Mouse (Mus musculus) myocyte (in vitro differentiated cells): ENCODE results near the gene Mfap2. TPM values are rescaled to one million over a fixed set of nuclear protein-coding genes. Genes with fewer than 3 reads are reported as not detected.
A peak's percentile ranks its signal among the peaks of the same experiment; 100 is the strongest.

Source experiments
- H3K27me3 ChIP-seq: one replicate; pipeline ENCODE4 v1.6.1; 2011; ENCODE audit not compliant: control insufficient read depth, insufficient read depth, insufficient read length
- H3K36me3 ChIP-seq: one replicate; pipeline ENCODE4 v1.6.1; 2011; ENCODE audit not compliant: control insufficient read depth, insufficient read depth
- H3K4me2 ChIP-seq: one replicate; pipeline ENCODE4 v1.6.1; 2011; ENCODE audit warnings: low read depth, control low read depth
- H3K4me3 ChIP-seq: one replicate; pipeline ENCODE4 v1.5.1; 2011; ENCODE audit warnings: mild to moderate bottlenecking, control low read depth, moderate library complexity
- H3K79me2 ChIP-seq: one replicate; pipeline ENCODE4 v1.6.1; 2011; ENCODE audit not compliant: control insufficient read depth, insufficient read depth
- H3ac ChIP-seq: one replicate; pipeline ENCODE4 v1.6.1; 2011; ENCODE audit not compliant: control insufficient read depth, insufficient read length
- CEBPB ChIP-seq: IDR thresholded peaks from 2 replicates; pipeline ENCODE4 v1.6.1; 2011; ENCODE audit warnings: mild to moderate bottlenecking, moderate library complexity; ENCODE audit not compliant: poor library complexity, insufficient read depth, severe bottlenecking
- E2F4 ChIP-seq: IDR thresholded peaks from one replicate; pipeline ENCODE4 v1.6.1; 2011; ENCODE audit warnings: mild to moderate bottlenecking, control low read depth, moderate library complexity; ENCODE audit not compliant: insufficient read depth
- MAX ChIP-seq: IDR thresholded peaks from one replicate; pipeline ENCODE4 v1.6.1; 2011; ENCODE audit warnings: low read depth, mild to moderate bottlenecking, control low read depth
- MYOD1 ChIP-seq, 3 experiments: IDR thresholded peaks; one replicate each; pipeline ENCODE4 v1.6.1; 2011; ENCODE audit warnings: control low read depth in 2 of 3, low read depth in 2 of 3, mild to moderate bottlenecking in 2 of 3, moderate library complexity in 1 of 3; ENCODE audit not compliant: insufficient read length in 2 of 3, control insufficient read depth in 1 of 3
- MYOG ChIP-seq, 3 experiments: IDR thresholded peaks; one replicate each; pipeline ENCODE4 v1.6.1; 2011; ENCODE audit warnings: control low read depth in 2 of 3, low read depth in 2 of 3, mild to moderate bottlenecking in 2 of 3; ENCODE audit not compliant: insufficient read length in 2 of 3, control insufficient read depth in 1 of 3, insufficient read depth in 1 of 3
- POLR2A ChIP-seq: IDR thresholded peaks from one replicate; pipeline ENCODE4 v1.6.1; 2011; ENCODE audit warnings: low read depth, mild to moderate bottlenecking, control low read depth, moderate library complexity; ENCODE audit not compliant: insufficient read length
- POLR2AphosphoS2 ChIP-seq: IDR thresholded peaks from one replicate; pipeline ENCODE4 v1.6.1; 2011; ENCODE audit warnings: low read depth, control low read depth; ENCODE audit not compliant: insufficient read length
- REST ChIP-seq: IDR thresholded peaks from one replicate; pipeline ENCODE4 v1.6.1; 2011; ENCODE audit warnings: mild to moderate bottlenecking, control low read depth, moderate library complexity; ENCODE audit not compliant: insufficient read depth, insufficient read length
- SRF ChIP-seq: IDR thresholded peaks from one replicate; pipeline ENCODE4 v1.6.1; 2011; ENCODE audit warnings: low read depth; ENCODE audit not compliant: control insufficient read depth, insufficient read length
- TCF12 ChIP-seq: IDR thresholded peaks from one replicate; pipeline ENCODE4 v1.6.1; 2011; ENCODE audit warnings: mild to moderate bottlenecking, control low read depth; ENCODE audit not compliant: poor library complexity, insufficient read depth, severe bottlenecking
- TCF3 ChIP-seq: IDR thresholded peaks from one replicate; pipeline ENCODE4 v1.6.1; 2011; ENCODE audit warnings: low read depth, control low read depth; ENCODE audit not compliant: insufficient read length
- USF1 ChIP-seq: IDR thresholded peaks from one replicate; pipeline ENCODE4 v1.6.1; 2011; ENCODE audit warnings: low read depth, mild to moderate bottlenecking, control low read depth, moderate library complexity
- polyA plus RNA-seq: library from polyadenylated mRNA; unstranded; fragments of >200 nt; fragmentation: generic; extraction: Trizol; gene quantifications from one replicate; pipeline ENCODE4 v1.2.1, GENCODE M21; 2012; ENCODE audit warnings: missing spikeins

The Mfap2 gene
- polyA plus RNA-seq, 1 experiment = 0.53 TPM

DNA sequence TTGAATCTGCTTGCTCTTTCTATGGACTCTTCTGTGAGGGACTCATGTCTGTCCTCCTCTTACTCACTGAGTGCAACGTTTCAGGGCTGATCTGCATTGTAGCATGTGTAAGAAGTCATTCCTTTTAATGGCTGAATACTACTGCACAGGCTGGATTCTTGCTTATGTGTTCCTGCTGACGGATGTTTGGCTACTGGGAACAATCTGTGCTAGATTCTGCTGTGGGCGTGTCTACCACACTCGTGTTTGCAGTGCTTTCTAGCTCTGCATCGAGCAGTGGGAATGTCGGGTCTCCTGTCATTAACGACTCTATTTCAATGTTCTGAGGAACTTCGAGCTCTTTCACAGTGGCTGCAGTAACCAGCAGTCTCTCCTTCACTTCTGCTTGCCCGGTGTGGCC lies 13.8 kb downstream of the Mfap2 start:
- Histone ChIP-seq H3K36me3 (no peaks in the 10 kb centered on the region), H3K79me2 (no peaks in the 10 kb centered on the region), H3K4me2 (no peak overlapping the region), H3ac (no peak overlapping the region), H3K27me3 (no peaks in the 10 kb centered on the region), H3K4me3 (no peak overlapping the region)
- TF ChIP-seq TCF12 (no peak), TCF3 (no peak), CEBPB (no peak), USF1 (no peak), REST (no peak), MAX (no peak), E2F4 (no peak)

DNA sequence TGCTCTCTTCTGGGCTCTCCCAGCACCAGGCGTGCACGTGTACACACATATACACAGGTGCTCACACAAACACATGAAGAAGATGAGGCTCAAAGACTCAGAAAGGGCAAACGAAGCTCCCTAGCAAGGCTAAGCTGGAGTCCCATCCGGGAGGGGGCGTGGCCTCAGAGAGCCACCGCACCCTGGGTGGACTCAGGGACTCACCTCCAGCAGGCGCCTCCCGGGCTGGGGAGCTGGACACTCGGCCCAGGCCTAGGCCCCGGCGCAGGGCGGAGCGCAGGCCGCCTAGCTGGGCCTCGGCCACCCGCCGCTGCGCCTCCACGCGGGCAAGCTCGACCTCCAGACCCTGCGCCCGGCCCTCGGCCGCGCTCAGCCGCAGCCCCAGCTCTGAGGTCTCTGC lies 14.8 kb downstream of the Mfap2 start:
- H3K27me3 ChIP-seq = no peaks in the 10 kb centered on the region

DNA sequence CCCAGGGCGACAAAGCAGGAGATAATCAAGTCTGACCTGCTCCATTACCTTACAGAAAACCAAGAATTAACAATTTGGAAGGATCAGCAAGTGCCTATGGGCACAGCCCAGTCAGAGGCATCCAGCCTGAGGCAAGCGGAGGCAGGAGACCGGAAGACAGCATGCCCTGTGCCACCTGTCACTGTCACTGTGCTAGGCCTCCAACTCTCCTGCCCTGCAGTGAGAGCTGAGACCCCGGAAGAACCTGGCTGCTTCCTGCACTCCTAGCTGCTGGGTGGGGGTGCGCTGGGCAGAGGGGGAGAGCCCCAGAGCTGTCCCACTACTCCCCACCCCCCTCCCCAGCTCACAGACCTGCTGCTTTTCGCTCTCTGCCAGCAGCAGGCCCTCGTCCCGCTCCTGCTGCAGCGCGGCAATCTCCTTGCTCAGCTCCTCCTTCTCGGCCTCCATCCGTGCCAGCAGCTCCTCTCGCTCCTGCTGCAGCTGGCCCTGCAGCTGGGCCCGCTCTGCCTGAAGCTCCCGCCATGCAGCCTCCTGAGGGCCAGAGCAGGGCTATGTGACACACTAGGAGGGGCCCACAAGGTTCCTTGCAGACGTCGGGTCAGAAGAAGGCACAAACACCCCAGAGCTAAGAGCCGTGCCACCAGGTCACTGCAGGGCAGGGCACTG lies 20.5 kb downstream of the Mfap2 start:
- no peaks in the 10 kb centered on the region for H3K27me3 ChIP-seq
- no peak overlapping the region for H3ac ChIP-seq
- no peak overlapping the region for H3K4me2 ChIP-seq
- TF ChIP-seq CEBPB = no peak
- no peak for TF ChIP-seq MAX
- TF ChIP-seq MYOD1 (IDR thresholded peaks at IDR 0.05; ENCODE audit: control insufficient read depth in 1 of 3, insufficient read length in 2 of 3, low read depth in 2 of 3) = peak in 2 of 3 experiments; percentile 16 to 35
- no peak for TF ChIP-seq SRF
- H3K36me3 ChIP-seq = no peaks in the 10 kb centered on the region
- no peaks in the 10 kb centered on the region for H3K79me2 ChIP-seq
- H3K4me3 ChIP-seq = no peak overlapping the region

More for the DNA sequence above, 14.8 kb downstream of the Mfap2 start:
- Histone ChIP-seq H3ac (no peak overlapping the region), H3K4me3 (no peak overlapping the region), H3K4me2 (no peak overlapping the region), H3K79me2 (no peaks in the 10 kb centered on the region), H3K36me3 (no peaks in the 10 kb centered on the region)
- TF ChIP-seq E2F4 (no peak), REST (no peak), TCF3 (no peak), POLR2A (no peak), SRF (no peak), MAX (no peak), MYOG (IDR thresholded peaks at IDR 0.05; ENCODE audit: control insufficient read depth in 1 of 3, insufficient read depth in 1 of 3, insufficient read length in 2 of 3, low read depth in 2 of 3) (no peak), CEBPB (no peak), TCF12 (no peak), MYOD1 (IDR thresholded peaks at IDR 0.05; ENCODE audit: control insufficient read depth in 1 of 3, insufficient read length in 2 of 3, low read depth in 2 of 3) (no peak), USF1 (no peak), POLR2AphosphoS2 (no peak)

DNA sequence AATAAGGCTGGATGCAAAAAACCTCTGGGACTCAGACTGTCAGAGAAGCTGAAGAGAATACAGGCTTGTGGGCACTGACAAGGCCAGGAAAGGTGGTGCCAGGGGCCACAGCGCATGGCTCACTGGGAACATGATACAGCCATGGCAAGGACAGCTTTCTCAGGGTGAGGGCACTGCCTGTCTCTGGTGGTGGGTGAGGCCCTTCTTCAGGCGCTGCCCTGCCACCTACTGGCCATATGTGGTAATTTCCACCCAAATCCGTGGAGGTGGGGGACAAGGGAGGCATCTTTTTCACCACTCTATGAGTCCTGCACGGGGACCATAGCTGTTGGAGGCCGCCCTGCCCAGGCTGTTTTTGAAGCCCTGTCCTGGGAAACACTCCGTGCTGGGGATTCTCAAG lies 21.5 kb downstream of the Mfap2 start:
- Histone ChIP-seq H3K27me3 (no peaks in the 10 kb centered on the region), H3ac (no peak overlapping the region), H3K79me2 (no peaks in the 10 kb centered on the region), H3K36me3 (no peaks in the 10 kb centered on the region), H3K4me2 (no peak overlapping the region), H3K4me3 (no peak overlapping the region)
- TF ChIP-seq REST (no peak), E2F4 (no peak), MAX (no peak), MYOG (IDR thresholded peaks at IDR 0.05; ENCODE audit: control insufficient read depth in 1 of 3, insufficient read depth in 1 of 3, insufficient read length in 2 of 3, low read depth in 2 of 3) (no peak), CEBPB (no peak), TCF3 (no peak), POLR2AphosphoS2 (no peak), POLR2A (no peak), MYOD1 (IDR thresholded peaks at IDR 0.05; ENCODE audit: control insufficient read depth in 1 of 3, insufficient read length in 2 of 3, low read depth in 2 of 3) (no peak), TCF12 (no peak)

DNA sequence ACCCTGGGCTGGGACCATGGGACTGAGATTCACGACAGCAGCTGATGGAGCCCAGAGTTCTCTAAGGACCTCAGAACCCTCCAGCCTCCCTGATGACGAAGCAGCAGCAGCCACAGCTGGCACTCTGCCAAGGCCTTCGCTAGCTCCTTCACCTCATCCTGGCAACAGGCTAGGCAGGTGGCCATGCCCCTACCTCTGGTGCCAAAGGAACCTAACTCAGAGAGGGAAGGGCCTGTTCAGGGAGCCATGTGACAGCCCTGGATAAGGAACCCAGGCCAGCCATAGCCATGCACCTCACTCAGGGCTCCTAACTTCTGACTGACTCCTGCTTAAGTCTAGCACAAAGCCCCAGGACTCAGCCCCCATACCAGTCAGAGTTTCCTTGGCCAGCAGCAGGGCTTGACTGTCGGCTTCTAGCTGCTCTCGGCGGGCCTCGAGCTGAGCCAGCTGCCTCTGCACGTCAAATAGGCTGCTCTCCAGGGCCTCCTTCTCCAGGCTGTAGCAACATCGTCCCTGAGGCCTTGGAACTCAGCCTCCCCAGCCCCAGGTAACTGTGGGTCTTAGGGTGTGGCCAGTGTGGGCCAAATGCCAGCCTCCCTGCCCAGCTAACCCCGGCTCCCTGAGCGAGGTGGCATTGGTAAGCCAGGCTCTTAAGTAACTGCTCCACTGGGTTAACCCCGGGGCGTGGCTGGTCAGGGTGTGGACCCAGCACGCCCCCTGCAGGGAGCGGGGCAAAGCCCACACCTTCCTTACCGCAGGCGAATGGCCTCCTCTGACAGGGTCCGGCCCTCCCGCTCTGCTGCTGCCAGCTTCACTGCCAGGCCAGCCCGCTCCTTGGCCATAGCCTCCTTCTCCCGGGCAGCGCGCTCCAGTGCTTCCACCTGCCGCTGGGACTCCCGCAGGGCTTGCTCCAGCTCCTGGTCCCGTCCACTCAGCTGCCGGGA lies 23.7 kb downstream of the Mfap2 start:
- Histone ChIP-seq H3ac (no peak overlapping the region), H3K36me3 (no peaks in the 10 kb centered on the region)
- TF ChIP-seq TCF3 (no peak), POLR2A (no peak), MYOD1 (IDR thresholded peaks at IDR 0.05; ENCODE audit: control insufficient read depth in 1 of 3, insufficient read length in 2 of 3, low read depth in 2 of 3) (peak in 2 of 3 experiments; percentile 62 to 66), MYOG (IDR thresholded peaks at IDR 0.05; ENCODE audit: control insufficient read depth in 1 of 3, insufficient read depth in 1 of 3, insufficient read length in 2 of 3, low read depth in 2 of 3) (peak in 1 of 3 experiments; percentile 18), TCF12 (no peak), CEBPB (no peak)

More for the DNA sequence above, 23.7 kb downstream of the Mfap2 start:
- Histone ChIP-seq H3K79me2 (no peaks in the 10 kb centered on the region), H3K27me3 (no peaks in the 10 kb centered on the region), H3K4me3 (no peak overlapping the region), H3K4me2 (no peak overlapping the region)
